Mouse (Mus musculus): Measurements from ENCODE around the gene Zfp995. TPM values are rescaled to one million over a fixed set of nuclear protein-coding genes. Genes with fewer than 3 reads are reported as not detected.
"Not testable (repeated sequence)": the region's sequence is repeated elsewhere in the genome, so short reads cannot be mapped to it uniquely, and the experiment has no call there.

Gene Zfp995
- total RNA-seq (2021) = 1 to 10 TPM; 5.3 to 5.8 TPM
- long read RNA-seq, experiment 1, partial matches to known transcripts = 0 of 4 reads
- long read RNA-seq, experiment 1, other reads (novel, unspliced or antisense) = 3 of 4 reads
- long read RNA-seq, experiment 2, partial matches to known transcripts = 2 of 8 reads
- long read RNA-seq, experiment 2, other reads (novel, unspliced or antisense) = 4 of 8 reads

GRCm38 (mm10) chr17:21909456-21910052 lies at the start of gene Zfp995:
TSS of gene Zfp995 (minus strand) at chr17:21909926.
- peak; percentile 51 to 63 for DNase-seq (ENCODE audit: low spot score in 2 of 2)
- Histone ChIP-seq H3K4me3 (peak within 1 kb of the TSS; percentile 75), H3K27ac (peak within 1 kb of the TSS; percentile 70)

GRCm38 (mm10) chr17:21909039-21909438 lies 687 bp downstream of the Zfp995 start:
- no peak for TF ChIP-seq CTCF (conservative IDR thresholded peaks at IDR 0.05)
- Histone ChIP-seq H3K27ac (peak overlapping the region; percentile 70), H3K4me3 (peak overlapping the region; percentile 75)
- no peak for DNase-seq (ENCODE audit: low spot score in 2 of 2)

GRCm38 (mm10) chr17:21871256-21871655 lies 38.5 kb downstream of the Zfp995 start:
- TF ChIP-seq CTCF (conservative IDR thresholded peaks at IDR 0.05) = no peak
- no peak overlapping the region for H3K27ac ChIP-seq
- DNase-seq (ENCODE audit: low spot score in 2 of 2) = no peak
- no peak overlapping the region for H3K4me3 ChIP-seq

- DNase-seq (ENCODE audit: low spot score in 2 of 2); H3K4me3 ChIP-seq; H3K27ac ChIP-seq: not testable (repeated sequence)
Measured at GRCm38 (mm10) chr17:21846322-21846582, 63.5 kb downstream of the Zfp995 start.

GRCm38 (mm10) chr17:21845545-21846321 lies 64.0 kb downstream of the Zfp995 start, which contains the start of gene Zfp820:
TSS of gene Zfp820 (minus strand) at chr17:21845772.
- Histone ChIP-seq H3K4me3 (peak within 1 kb of the TSS; percentile 50), H3K27ac (no peak within 1 kb of the TSS)
- DNase-seq (ENCODE audit: low spot score in 2 of 2) = peak in 1 of 2 experiments; percentile 0
- TF ChIP-seq CTCF (conservative IDR thresholded peaks at IDR 0.05) = no peak

- no peak for DNase-seq (ENCODE audit: low spot score in 2 of 2)
- Histone ChIP-seq H3K4me3 (no peak overlapping the region), H3K27ac (no peak overlapping the region)
- no peak; the same call in 1 of the 2 replicates for TF ChIP-seq CTCF (conservative IDR thresholded peaks at IDR 0.05)
Measured at GRCm38 (mm10) chr17:21838510-21838909, 71.2 kb downstream of the Zfp995 start.

Other genes with a start within 250 kb of the Zfp995 start
- gene Gm10226, start 218.1 kb downstream of the Zfp995 start, total RNA-seq (2021) = 1 to 10 TPM; 3.5 to 5.6 TPM
- gene Zfp760, start 202.2 kb downstream of the Zfp995 start, total RNA-seq (2021) = 1 to 10 TPM; 8.2 to 8.6 TPM
- gene Zfp229, start 179.1 kb downstream of the Zfp995 start, total RNA-seq (2021) = 1 to 10 TPM; 4.5 to 6.6 TPM
- under 1 TPM; 0.56 to 0.69 TPM for gene Zfp820, start 64.2 kb downstream of the Zfp995 start, total RNA-seq (2021)
- gene Zfp942, start 52.5 kb upstream of the Zfp995 start, total RNA-seq (2021) = 10 to 100 TPM; 15.5 to 16.3 TPM
- gene Zfp943, start 52.6 kb upstream of the Zfp995 start, total RNA-seq (2021) = 10 to 100 TPM; 20.6 to 21.5 TPM

Measured in layer of hippocampus, adult 2 months (tissue).